Comparison of ENCODE assay signal across 10 mouse cellular contexts in genomic region chr9:106337620-106338019, GRCm38 (mm10). TPM values are rescaled to one million over a fixed set of nuclear protein-coding genes. Genes with fewer than 3 reads are reported as not detected.
A peak's percentile ranks its signal among the peaks of the same experiment; 100 is the strongest.
DNase-seq lines count a peak whose midpoint lies in the region; ATAC-seq and TF ChIP-seq lines count a peak whose summit lies in the region.
"Had no signal": no experiment of that assay in that cellular context is flagged by ENCODE, and none has a peak within 500 bp of the region (broad histone marks: within the 10 kb centered on the region; RNA-seq: fewer than 3 reads in every experiment).

No protein-coding gene starts in this region.

- no peaks in the 10 kb centered on the region for H3K27me3 ChIP-seq in lung, embryonic 15.5 days
- H3K27me3 ChIP-seq: Patski had no signal

- TF ChIP-seq POLR2A in olfactory bulb, adult 2 months (IDR thresholded peaks at IDR 0.05; ENCODE audit: insufficient read depth, low read depth, low read length): no peak

- ATAC-seq in frontal cortex, adult (ENCODE audit: low TSS enrichment): peak; percentile 68
- no peak for ATAC-seq in lung, embryonic 15.5 days (ENCODE audit: borderline replicate concordance, extremely low read depth, low FRiP score, low TSS enrichment)
- ATAC-seq: Patski had no signal

- no peak overlapping the region for H3K4me2 ChIP-seq in lung, embryonic 15.5 days

- DNase-seq in frontal cortex, postnatal 25 days (ENCODE audit: low spot score in 2 of 2): no peak
- no peak for DNase-seq in lung, postnatal 14 days
- no peak for DNase-seq in left cerebral cortex, adult 2 months (ENCODE audit: extremely low spot score in 1 of 2, low spot score in 2 of 2)
- no peak for DNase-seq in ovary, postnatal 36 days (ENCODE audit: low spot score)
- DNase-seq in gastrocnemius, postnatal 36 days: no peak

- H3K9ac ChIP-seq in lung, embryonic 15.5 days: no peak overlapping the region

- H3K27ac ChIP-seq in lung, embryonic 15.5 days: peak overlapping the region; percentile 34; the same call in 1 of the 2 replicates
- H3K27ac ChIP-seq in left cerebral cortex, adult 2 months: peak overlapping the region; percentile 86
- peak overlapping the region; percentile 22 for H3K27ac ChIP-seq in olfactory bulb, adult 2 months (ENCODE audit: insufficient read depth, low read depth, low read length)
- H3K27ac ChIP-seq: macrophage had no signal

- no peaks in the 10 kb centered on the region for H3K9me3 ChIP-seq in lung, embryonic 15.5 days

- no peak overlapping the region for H3K4me3 ChIP-seq in lung, embryonic 15.5 days
- no peak overlapping the region for H3K4me3 ChIP-seq in left cerebral cortex, adult 2 months
- H3K4me3 ChIP-seq in olfactory bulb, adult 2 months (ENCODE audit: insufficient read depth, low read depth, low read length): no peak overlapping the region

- WGBS in lung, embryonic 15.5 days: 80% methylated on average over 9 of the region's 9 CpGs
- 42% methylated on average over 9 of the region's 9 CpGs for WGBS in olfactory bulb, adult 2 months

- no peaks in the 10 kb centered on the region for H3K36me3 ChIP-seq in lung, embryonic 15.5 days

- no peak for TF ChIP-seq CTCF in left cerebral cortex, adult 2 months (IDR thresholded peaks at IDR 0.05)
- no peak for TF ChIP-seq CTCF in olfactory bulb, adult 2 months (IDR thresholded peaks at IDR 0.05; ENCODE audit: insufficient read depth, low read depth, low read length)

- peaks cover 47% of the 10 kb centered on the region for H3K4me1 ChIP-seq in lung, embryonic 15.5 days
- peaks cover 55% of the 10 kb centered on the region for H3K4me1 ChIP-seq in olfactory bulb, adult 2 months (ENCODE audit: control insufficient read depth, insufficient read depth, low read length)

- intact Hi-C loops in left cerebral cortex, adult 2 months (cut with DNase I): no loop called here
- intact Hi-C loops in gastrocnemius, postnatal 36 days (cut with DNase I): no loop called here

RNA-seq across cellular contexts. Expression of gene Dusp7, which starts 30.8 kb away (rescaled TPM):
- 16.5 and 17.5 TPM in 2 replicates for polyA plus RNA-seq in lung, embryonic 15.5 days (2015; fragmentation: Nextera tagmentation; extraction: Ambion mirVana)
- 100 to 1,000 TPM; 105 to 115 TPM for total RNA-seq in left cerebral cortex, adult 2 months (2021)
- not detected in 2 replicates for polyA plus RNA-seq in olfactory bulb, adult 2 months (2012; ENCODE audit: insufficient read depth, insufficient read length, low replicate concordance, missing spikeins)
- total RNA-seq in gastrocnemius, postnatal 36 days (2021): 10 to 100 TPM; 24.9 to 28.3 TPM

RNA-seq across cellular contexts. Expression of gene Poc1a, which starts 56.8 kb away (rescaled TPM):
- polyA plus RNA-seq in lung, embryonic 15.5 days (2015; fragmentation: Nextera tagmentation; extraction: Ambion mirVana): 29.5 and 32.0 TPM in 2 replicates
- 10 to 100 TPM; 18.6 to 19.6 TPM for total RNA-seq in left cerebral cortex, adult 2 months (2021)
- polyA plus RNA-seq in olfactory bulb, adult 2 months (2012; ENCODE audit: insufficient read depth, insufficient read length, low replicate concordance, missing spikeins): not detected in 2 replicates
- total RNA-seq in gastrocnemius, postnatal 36 days (2021): 1 to 10 TPM; 1.5 to 1.7 TPM

Comparison
In these comparisons a context has a peak if more than half of its experiments do, and no peak if none do; other contexts are left out.
1. H3K27ac ChIP-seq: peak in every context shown above with its lines; median percentile 86 in left cerebral cortex, adult 2 months; 34 in lung, embryonic 15.5 days; 22 in olfactory bulb, adult 2 months.
2. RNA of gene Poc1a, which starts 56.8 kb away (total RNA-seq): 18.6 to 19.6 TPM in left cerebral cortex, adult 2 months; 1.5 to 1.7 TPM in gastrocnemius, postnatal 36 days; every median in the first group is over 4 times any median in the second.